Mouse (Mus musculus): Measurements from ENCODE around the gene Rhebl1.
"Not testable (repeated sequence)": the region's sequence is repeated elsewhere in the genome, so short reads cannot be mapped to it uniquely, and the experiment has no call there.

Gene Rhebl1

DNA sequence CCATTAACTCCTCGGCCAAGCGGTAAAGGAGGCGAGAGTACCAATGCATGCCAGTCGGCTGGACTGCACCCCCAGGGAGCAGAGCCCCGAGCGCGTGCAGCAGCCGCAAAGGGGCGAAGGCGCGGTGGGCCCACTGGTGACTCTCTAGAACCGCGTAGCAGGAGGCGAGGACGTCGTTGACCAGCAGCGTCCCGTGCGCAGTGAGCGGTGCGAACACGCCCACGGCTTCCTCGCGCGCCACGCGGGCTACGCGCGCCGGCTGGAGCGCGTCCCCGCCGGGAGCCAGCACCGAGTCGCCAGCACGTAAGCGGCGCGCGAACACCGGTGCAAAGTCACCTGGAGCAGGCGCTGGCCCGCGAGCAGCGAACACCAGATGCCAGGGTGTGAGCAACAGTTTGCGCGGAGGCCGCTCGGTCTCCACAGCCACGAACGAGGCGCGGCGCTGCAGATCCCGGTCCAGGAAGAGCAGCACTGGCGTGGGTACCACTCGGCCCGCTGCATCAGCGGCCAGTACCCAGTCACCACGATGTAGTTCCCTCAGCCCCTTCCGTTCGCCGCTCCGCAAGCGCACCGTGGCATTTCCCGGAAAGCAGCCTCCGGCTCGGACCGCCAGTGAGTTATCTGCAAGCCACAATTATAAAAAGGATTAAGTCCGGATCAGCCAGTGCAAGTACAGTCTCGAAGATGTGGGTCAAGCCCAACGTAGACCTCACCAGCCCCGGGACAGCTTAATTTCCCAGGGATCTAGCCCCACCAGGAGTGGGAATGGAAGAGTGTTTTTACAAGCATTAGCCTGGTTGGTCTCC is at the start of gene Rhebl1:
Rhebl1 (minus strand) TSS at position 601 of the 806 bp plus-strand sequence.
- DNase-seq: peak; percentile 34

- no peak for DNase-seq
These were observed 48.8 kb upstream of the Rhebl1 start for GRCm38 (mm10) chr15:98943133-98943532.

GRCm38 (mm10) chr15:98942081-98942480 is 47.7 kb upstream of the Rhebl1 start:
- no peak for DNase-seq

GRCm38 (mm10) chr15:98941539-98941938 is 47.2 kb upstream of the Rhebl1 start:
- no peak for DNase-seq

GRCm38 (mm10) chr15:98940816-98941215 is 46.5 kb upstream of the Rhebl1 start:
- no peak for DNase-seq

GRCm38 (mm10) chr15:98934217-98934839 is 40.0 kb upstream of the Rhebl1 start, which contains the start of gene Tuba1b:
Gene Tuba1b (minus strand): TSS chr15:98934565.
- DNase-seq: peak; percentile 95

DNA sequence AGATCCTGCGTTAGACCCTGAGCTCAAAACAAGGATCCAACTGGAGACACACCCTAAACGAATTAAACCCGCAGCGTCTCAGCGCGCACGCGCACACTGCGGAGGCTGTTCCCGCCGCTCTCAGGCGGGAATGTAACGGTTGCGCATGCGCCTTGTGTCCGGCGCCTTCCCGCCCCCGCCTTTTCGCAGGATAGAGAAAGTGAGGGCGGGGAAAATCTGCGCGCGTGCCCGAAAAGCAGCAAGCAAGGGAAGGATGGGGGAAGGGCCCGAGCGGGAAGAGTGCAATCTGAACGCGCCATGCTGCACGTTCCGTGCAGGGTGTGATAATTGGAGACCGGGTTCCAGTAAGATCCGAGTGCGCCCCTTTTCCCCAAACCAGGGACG is 39.5 kb upstream of the Rhebl1 start:
- DNase-seq: peak; percentile 98

- not testable (repeated sequence) for DNase-seq
These were observed 38.8 kb upstream of the Rhebl1 start for GRCm38 (mm10) chr15:98933004-98933671.

DNA sequence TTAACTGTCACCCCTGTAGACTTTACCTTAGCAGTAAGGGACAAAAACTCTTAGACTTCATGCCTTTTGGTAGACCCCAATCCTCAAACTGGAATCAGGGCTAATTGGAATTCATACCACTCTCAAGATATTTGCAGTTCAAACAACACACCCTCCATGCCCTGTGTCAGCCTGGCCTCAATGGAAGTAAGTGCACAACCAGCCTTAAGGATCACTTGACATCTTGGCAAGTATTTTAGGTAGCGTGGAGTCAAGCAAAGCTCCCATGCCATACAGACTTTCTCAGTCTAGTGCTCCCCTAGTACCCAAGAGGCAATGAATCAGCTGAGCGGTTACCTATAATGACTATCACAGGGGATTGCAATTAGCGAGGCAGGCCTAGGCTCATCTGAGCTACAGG is 36.7 kb upstream of the Rhebl1 start:
- peak; percentile 67 for DNase-seq

GRCm38 (mm10) chr15:98930017-98930734 is 35.8 kb upstream of the Rhebl1 start:
- DNase-seq: no peak

- peak; percentile 90 for DNase-seq
These were observed 34.4 kb upstream of the Rhebl1 start for GRCm38 (mm10) chr15:98928598-98929240.

DNA sequence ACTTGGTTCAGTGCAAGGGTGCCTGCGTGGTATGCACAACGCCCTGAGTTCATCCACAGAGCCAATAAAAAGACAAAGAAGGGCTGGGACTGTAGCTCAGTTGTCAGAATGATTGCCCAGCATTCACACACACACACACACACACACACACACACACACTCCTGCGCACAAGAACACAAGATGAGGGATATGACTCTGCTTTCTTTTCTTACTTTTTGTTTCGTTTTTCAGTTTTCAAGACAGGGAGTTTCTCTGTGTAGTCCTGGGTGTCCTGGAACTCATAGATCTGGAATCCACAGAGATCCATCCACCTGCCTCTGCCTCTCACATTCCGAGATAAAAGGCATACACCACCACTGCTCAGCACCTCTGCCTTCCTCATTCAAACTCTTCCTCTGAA is 33.2 kb upstream of the Rhebl1 start:
- DNase-seq: no peak

- no peak for DNase-seq
These were observed 30.3 kb upstream of the Rhebl1 start for GRCm38 (mm10) chr15:98924682-98925081.

- DNase-seq: peak; percentile 32
These were observed 28.7 kb upstream of the Rhebl1 start for GRCm38 (mm10) chr15:98923031-98923537.

DNA sequence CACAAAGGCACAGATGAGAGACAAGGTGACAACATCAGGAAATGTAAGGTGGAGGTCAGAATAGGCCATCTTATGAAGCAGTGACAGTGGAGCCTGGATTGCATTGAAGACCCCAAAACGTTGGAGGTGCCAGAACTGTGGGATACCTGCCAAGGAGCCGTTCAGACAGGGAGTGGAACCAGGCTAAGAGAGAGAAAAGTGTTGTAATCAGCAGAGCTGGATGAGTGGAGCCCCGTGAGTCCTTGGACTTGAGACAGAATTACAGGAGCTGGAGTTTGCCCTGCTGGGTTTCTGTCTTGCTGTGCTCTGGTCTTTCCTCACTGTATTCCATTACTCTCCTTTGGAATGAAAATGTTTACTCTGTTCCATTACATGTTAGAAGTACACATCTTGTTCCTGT is 28.2 kb upstream of the Rhebl1 start:
- DNase-seq: peak; percentile 32

DNA sequence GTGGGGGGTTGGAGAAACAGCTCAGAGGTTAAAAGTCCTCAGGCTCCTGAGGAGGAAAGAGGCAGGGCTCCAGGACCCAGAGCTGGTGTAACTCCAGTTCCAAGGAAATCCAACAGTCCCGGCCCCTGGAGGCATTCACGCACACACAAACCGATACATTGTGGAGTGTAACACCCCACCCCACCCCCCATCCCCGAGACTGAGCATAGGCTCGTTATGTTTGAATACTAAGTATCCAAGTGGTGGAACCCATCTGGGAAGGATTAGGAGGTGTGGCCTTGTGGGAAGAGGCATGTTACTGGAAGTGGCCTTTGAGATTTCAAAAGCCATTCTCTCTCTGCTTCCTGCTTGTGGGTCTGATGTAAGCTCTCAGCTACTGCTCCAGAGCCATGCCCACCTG is 27.2 kb upstream of the Rhebl1 start:
- DNase-seq: no peak

- DNase-seq: not testable (repeated sequence)
These were observed 24.2 kb upstream of the Rhebl1 start for GRCm38 (mm10) chr15:98918499-98918895.

DNA sequence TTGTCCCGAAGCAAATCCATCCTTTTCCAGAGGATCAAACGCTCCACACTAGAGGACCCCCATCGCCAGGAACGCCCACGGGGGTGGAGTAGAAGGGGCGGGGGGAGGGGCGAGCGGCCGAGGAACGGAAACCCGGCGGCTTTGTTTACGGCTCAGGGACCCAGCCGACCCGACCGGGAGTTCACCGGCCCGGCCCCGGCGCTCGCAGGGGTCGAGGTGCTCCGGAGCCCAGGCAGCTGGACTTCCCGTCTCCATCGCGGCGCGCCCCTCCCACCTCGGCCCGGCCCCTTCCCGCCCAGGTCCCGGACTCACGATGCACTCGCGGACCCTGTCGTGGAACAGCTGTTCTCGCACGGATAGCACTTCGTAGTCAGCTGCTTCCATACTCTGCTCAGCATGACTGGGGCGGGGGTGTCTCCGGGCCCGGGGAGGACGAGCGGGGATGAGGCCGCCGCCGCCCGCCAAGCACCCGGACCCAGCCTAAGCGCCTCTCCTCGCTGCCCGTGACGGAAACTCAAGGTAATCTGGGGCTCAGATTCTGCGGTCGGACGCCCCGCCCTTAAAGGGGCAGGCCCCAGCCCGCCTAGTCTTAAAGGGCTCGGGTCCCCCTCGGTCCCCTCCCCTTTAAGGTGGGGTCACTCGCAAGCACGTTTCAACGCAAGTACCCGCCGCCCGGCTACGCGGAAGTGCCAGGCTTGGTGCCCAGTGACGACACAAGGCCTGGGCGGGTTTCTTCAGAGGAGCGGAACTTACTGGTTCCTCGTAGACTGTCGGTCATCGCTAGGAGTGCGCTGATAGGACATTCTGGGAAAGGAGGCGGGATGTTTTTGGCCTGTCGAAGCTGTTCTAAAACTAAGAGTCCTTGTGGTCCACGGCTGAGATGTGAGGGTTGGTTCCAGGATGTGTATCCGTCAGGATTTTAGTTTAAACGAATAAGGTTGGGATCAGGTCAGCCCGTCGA is 23.5 kb upstream of the Rhebl1 start, which contains the start of gene Lmbr1l:
Lmbr1l (minus strand) TSS at position 694 of the 961 bp plus-strand sequence.
- DNase-seq: peak; percentile 100

DNA sequence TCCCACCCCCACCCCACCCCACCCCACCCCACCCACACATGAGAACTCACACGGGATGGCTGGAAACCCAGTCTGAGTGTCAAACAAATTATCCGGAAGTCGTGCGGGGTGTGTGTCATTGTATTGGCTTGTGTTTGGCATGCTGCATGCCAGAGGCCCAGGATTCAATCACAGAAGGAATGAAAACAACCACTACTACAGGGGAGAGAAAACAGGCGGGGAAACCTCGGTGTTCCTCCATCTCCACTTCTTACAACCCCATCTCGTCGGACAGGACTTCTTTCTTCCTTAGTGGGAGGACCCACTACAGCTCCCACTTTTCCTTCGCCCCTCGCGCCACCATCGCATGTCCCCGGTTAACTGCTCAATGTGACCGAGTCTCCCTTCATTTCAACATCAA is 22.8 kb upstream of the Rhebl1 start:
- peak; percentile 48 for DNase-seq

DNA sequence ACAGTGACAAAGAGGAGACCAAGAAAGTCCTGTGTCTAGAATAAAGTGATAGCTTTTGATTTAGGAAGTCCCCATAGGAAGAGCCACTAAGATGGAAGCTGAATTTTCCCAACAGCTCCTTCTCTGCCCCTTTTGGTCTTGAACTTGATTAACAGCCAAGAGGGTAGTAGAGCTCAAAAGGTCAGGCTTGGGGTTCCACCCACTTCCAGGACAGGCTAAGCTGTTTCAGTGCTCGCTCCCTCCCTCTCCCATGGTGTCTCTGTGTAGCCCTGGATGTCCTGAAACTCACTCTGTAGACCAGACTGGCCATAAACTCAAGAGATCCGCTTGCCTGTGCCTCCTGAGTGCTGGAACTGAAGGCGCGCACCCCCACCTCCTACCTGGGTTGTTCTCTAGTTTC is 21.7 kb upstream of the Rhebl1 start:
- no peak for DNase-seq

- DNase-seq: no peak
These were observed 20.6 kb upstream of the Rhebl1 start for GRCm38 (mm10) chr15:98914903-98915302.

All from lung, postnatal 36 days (tissue).